Mouse (Mus musculus): Measurements from ENCODE around the gene Pitx2. TPM values are rescaled to one million over a fixed set of nuclear protein-coding genes. Genes with fewer than 3 reads are reported as not detected.
A peak's percentile ranks its signal among the peaks of the same experiment; 100 is the strongest.

Gene Pitx2
- polyA plus RNA-seq, 1 experiment from 2014 or later = 2.6 TPM

DNA sequence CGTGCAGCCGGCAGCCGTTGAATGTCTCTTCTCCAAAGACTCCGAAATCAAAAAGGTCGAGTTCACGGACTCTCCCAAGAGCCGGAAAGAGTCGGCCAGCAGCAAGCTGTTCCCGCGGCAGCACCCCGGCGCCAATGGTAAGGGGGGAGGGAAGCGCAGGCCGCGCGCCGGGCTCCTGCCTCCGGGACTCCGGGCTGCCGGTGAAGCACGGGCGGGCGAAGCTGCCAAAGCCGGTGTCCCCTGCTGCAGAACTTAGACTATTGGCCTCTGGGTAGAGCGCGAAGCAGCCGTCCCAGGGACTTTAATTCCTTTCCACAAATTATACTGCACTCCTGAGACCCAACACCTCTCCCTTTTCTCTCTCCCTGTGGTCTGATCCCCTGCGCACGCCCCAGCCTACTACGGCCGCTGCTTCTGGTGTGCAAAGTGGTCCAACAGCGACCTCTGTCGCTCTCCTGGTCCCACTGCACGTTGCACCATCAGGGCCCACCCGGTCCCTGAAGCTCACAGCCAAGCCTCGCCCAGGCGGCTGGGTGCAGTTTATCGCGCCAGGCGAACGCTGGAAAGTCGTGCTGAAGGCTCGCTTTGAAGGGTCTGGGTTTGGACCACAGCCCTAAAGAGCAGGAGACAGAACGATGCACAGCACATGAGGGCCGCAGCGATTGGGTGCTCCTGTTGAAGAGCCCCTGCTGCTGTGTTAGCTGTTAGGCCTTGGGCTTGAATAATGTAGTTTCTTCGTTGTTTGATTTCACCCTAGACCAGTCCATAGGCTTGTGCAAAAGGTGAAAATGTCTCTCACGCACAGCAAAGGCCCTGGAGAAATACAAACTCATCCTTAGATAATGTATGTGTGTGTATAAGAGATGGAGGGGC is 5.0 kb downstream of the Pitx2 start:
- peak; percentile 96 for ATAC-seq (ENCODE audit: low FRiP score)
- Histone ChIP-seq H3K9ac (peak overlapping the region; percentile 59; the same call in 1 of the 2 replicates), H3K9me3 (no peaks in the 10 kb centered on the region), H3K27me3 (peaks cover 94% of the 10 kb centered on the region), H3K4me2 (peak overlapping the region; percentile 70), H3K27ac (no peak overlapping the region), H3K36me3 (no peaks in the 10 kb centered on the region), H3K4me3 (peak overlapping the region; percentile 42), H3K4me1 (replicated peaks) (peaks cover 23% of the 10 kb centered on the region)
- under 1% methylated on average over 48 of the region's 48 CpGs for WGBS

DNA sequence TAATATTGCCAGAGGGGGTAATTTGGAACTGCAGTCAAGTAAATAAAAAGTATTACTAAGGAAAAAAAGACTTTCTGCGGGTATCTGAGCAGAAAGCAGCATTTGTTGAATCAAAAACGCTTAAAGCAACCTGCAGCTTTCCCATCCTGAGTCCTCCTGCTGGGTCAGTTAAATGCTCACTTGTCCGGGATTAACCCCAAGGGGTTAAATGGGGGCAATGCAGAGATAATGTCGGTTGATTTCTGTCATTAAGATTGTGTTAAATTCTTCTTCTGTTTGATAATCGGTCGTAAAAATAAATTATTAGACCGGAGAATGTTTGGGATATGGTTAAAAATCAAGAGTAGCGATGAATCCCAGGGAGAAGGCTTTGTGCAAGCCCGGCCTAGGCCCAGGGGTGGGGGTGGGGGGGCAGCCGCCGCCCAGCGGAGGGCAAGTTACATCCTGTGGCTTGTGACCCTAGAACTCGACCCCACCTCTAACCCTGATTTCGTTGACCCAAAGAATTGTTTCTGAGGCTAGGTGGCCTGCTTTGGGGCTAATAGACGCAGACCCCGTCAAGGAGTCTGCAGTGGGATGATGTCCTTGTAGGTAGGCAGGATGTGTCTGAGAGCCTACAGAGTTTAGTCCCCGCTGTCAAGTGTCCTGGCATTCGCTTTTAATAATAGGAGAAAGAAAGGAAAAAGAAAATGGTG is 6.0 kb downstream of the Pitx2 start:
- Histone ChIP-seq H3K27ac (no peak overlapping the region), H3K36me3 (no peaks in the 10 kb centered on the region), H3K9me3 (no peaks in the 10 kb centered on the region), H3K27me3 (peaks cover 95% of the 10 kb centered on the region), H3K4me3 (no peak overlapping the region), H3K4me2 (no peak overlapping the region), H3K4me1 (replicated peaks) (peaks cover 17% of the 10 kb centered on the region), H3K9ac (no peak overlapping the region)
- 2% methylated on average over 18 of the region's 18 CpGs for WGBS
- no peak for ATAC-seq (ENCODE audit: low FRiP score)

DNA sequence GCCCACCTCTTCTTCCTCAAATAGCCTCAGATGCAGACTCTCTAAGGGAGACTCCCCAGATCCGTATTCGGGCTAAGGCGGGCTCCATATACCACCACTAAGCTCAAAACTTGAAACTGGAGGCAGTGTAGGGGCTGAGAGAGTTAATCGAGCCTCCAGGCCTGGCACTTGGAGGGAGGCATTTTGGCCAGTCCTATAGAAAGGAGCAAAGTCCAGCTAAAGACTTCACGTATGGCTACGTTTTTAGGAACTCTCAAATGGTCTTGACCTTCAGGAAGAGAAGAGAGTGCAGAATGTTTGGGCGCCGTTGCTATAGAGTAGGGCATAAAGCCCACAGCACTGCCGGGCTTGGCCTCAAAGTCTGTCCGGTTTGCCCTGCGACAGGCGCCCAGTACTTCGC is 7.1 kb downstream of the Pitx2 start:
- no peak for ATAC-seq (ENCODE audit: low FRiP score)
- H3K36me3 ChIP-seq = no peaks in the 10 kb centered on the region
- H3K4me2 ChIP-seq = no peak overlapping the region
- no peak overlapping the region for H3K27ac ChIP-seq
- H3K4me3 ChIP-seq = no peak overlapping the region
- H3K27me3 ChIP-seq = peaks cover 98% of the 10 kb centered on the region
- H3K4me1 ChIP-seq (replicated peaks) = peaks cover 17% of the 10 kb centered on the region
- under 1% methylated on average over 13 of the region's 13 CpGs for WGBS
- no peaks in the 10 kb centered on the region for H3K9me3 ChIP-seq
- H3K9ac ChIP-seq = no peak overlapping the region

DNA sequence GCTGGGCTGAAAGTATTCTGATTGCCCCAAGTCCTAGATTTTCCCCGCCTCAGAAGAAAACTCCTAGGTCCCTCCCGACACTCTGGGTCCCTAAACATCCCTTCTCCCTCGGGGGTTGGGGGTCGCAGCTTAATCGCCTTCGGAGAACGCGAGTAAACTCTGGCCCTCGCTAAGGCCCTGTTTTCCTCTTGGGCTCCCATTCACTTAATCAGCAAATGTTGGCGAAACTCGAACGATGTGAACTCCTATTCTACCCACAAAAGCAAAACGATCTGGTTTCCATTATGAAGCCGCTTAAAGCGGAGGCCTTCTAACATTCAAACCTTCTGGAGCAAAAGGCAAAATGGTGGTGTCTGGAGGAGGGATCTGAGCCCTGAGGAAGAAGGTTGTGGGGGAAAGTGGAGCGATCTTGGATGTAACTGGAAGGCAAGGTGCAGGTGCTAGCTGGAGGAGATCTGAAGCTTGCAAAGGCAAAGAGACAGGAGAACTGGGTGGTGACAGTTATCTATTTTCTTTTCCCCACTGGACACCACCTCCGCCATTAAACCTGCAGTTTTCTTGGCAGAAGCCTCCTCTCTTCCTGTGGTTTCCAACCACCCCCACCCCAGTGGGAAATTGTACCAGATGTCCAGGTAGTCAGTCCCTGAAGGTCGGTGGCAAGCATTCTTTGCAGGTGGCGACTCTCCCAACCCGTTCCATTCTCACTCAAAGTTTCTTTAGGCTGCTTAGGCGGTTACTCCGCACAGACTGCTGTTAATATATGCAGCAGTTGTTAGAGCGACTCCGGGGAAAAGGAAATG is 7.8 kb downstream of the Pitx2 start:
- no peak overlapping the region for H3K9ac ChIP-seq
- no peak overlapping the region for H3K4me2 ChIP-seq
- peaks cover 17% of the 10 kb centered on the region for H3K4me1 ChIP-seq (replicated peaks)
- H3K36me3 ChIP-seq = no peaks in the 10 kb centered on the region
- no peak overlapping the region for H3K4me3 ChIP-seq
- no peaks in the 10 kb centered on the region for H3K9me3 ChIP-seq
- H3K27ac ChIP-seq = no peak overlapping the region
- 1% methylated on average over 24 of the region's 24 CpGs for WGBS
- peaks cover 98% of the 10 kb centered on the region for H3K27me3 ChIP-seq
- no peak for ATAC-seq (ENCODE audit: low FRiP score)

DNA sequence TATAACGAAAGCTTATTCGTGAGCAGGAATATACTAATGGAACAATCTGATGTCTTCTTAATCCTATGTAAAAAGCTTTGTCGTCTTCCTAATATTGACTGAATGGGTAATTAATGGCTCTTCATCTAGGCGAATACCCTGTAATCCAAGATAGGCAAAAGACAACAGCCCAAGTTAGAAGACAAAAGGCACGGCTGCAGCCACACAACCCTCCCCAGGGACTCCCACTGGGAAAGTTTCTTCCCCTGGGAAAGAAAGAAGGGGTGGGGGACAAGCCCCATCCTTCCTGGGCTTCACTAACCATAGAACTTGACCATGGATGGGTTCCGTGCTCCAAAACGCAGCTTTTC is 8.3 kb downstream of the Pitx2 start:
- no peak overlapping the region for H3K9ac ChIP-seq
- H3K36me3 ChIP-seq = no peaks in the 10 kb centered on the region
- no peaks in the 10 kb centered on the region for H3K9me3 ChIP-seq
- peaks cover 98% of the 10 kb centered on the region for H3K27me3 ChIP-seq
- no peak overlapping the region for H3K4me2 ChIP-seq
- no peak for ATAC-seq (ENCODE audit: low FRiP score)
- no peak overlapping the region for H3K27ac ChIP-seq
- peaks cover 13% of the 10 kb centered on the region for H3K4me1 ChIP-seq (replicated peaks)
- 1% methylated on average over 7 of the region's 7 CpGs for WGBS
- H3K4me3 ChIP-seq = no peak overlapping the region

DNA sequence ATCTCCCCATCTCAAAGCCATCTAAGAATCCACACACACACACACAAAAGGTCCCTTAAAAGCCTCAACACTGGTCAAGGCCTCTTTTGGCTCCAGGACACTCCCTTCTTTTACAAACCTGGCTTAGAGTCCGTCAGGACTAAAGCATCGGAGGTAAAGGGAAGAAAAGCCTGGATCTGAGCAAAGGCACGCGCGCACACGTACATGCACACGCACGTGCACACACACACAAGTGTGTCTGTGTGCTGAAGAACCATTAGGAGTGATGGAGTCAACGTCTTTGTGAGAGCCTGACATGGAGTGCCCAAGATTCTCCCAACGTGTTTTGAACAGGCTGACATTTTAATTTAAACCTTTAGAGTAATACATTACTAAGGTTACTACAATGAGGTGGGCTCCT is 8.7 kb downstream of the Pitx2 start:
- Histone ChIP-seq H3K27me3 (peaks cover 98% of the 10 kb centered on the region), H3K4me3 (no peak overlapping the region), H3K9me3 (no peaks in the 10 kb centered on the region), H3K4me2 (no peak overlapping the region), H3K36me3 (no peaks in the 10 kb centered on the region), H3K9ac (no peak overlapping the region), H3K4me1 (replicated peaks) (peaks cover 12% of the 10 kb centered on the region), H3K27ac (no peak overlapping the region)
- WGBS = 3% methylated on average over 10 of the region's 10 CpGs
- no peak for ATAC-seq (ENCODE audit: low FRiP score)

DNA sequence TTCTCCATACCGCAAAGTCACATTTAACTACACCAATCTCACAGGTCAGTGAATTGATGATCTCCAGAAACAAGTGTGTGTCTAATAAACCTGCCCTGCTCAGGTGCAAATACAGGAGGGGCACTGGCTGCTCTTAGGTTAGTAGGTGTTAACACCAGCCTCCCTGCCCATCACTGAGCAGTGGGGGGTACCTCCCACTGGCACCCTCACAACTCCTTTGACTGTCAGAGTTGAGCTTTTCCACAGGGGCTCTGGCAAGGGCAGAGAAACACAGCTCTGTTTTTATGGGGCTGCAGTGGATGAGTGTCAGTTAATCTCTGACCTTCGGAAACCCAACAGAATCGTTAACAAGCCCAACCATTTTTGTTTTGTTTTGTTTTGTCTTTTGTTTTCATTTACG is 9.6 kb downstream of the Pitx2 start:
- peaks cover 16% of the 10 kb centered on the region for H3K4me1 ChIP-seq (replicated peaks)
- H3K9ac ChIP-seq = no peak overlapping the region
- under 1% methylated on average over 4 of the region's 4 CpGs for WGBS
- no peak overlapping the region for H3K27ac ChIP-seq
- no peak overlapping the region for H3K4me2 ChIP-seq
- no peak for ATAC-seq (ENCODE audit: low FRiP score)
- no peaks in the 10 kb centered on the region for H3K9me3 ChIP-seq
- H3K4me3 ChIP-seq = no peak overlapping the region
- H3K27me3 ChIP-seq = peaks cover 98% of the 10 kb centered on the region
- no peaks in the 10 kb centered on the region for H3K36me3 ChIP-seq

DNA sequence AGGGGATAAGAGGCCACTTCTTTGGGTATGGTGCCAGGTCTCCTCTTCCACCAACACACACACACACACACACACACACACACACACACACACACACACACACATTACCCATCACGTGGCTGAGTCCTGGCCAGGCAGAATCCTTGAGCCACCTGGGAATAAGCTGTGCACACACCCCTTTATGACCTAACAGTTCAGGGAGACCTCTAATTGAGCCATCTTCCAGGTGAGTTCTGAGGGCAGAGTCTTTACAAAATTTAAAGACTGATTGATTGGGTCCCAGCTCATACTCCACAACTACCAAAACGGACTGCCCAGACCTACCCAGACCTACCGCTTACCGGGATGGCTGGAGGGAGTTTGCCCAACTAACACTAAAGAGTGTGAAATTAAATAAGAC is 10.1 kb downstream of the Pitx2 start:
- H3K27me3 ChIP-seq = peaks cover 97% of the 10 kb centered on the region
- under 1% methylated on average over 4 of the region's 4 CpGs for WGBS
- no peak for ATAC-seq (ENCODE audit: low FRiP score)
- no peaks in the 10 kb centered on the region for H3K9me3 ChIP-seq
- H3K9ac ChIP-seq = no peak overlapping the region
- no peaks in the 10 kb centered on the region for H3K36me3 ChIP-seq
- H3K4me3 ChIP-seq = no peak overlapping the region
- no peak overlapping the region for H3K4me2 ChIP-seq
- no peak overlapping the region for H3K27ac ChIP-seq
- H3K4me1 ChIP-seq (replicated peaks) = peaks cover 12% of the 10 kb centered on the region

DNA sequence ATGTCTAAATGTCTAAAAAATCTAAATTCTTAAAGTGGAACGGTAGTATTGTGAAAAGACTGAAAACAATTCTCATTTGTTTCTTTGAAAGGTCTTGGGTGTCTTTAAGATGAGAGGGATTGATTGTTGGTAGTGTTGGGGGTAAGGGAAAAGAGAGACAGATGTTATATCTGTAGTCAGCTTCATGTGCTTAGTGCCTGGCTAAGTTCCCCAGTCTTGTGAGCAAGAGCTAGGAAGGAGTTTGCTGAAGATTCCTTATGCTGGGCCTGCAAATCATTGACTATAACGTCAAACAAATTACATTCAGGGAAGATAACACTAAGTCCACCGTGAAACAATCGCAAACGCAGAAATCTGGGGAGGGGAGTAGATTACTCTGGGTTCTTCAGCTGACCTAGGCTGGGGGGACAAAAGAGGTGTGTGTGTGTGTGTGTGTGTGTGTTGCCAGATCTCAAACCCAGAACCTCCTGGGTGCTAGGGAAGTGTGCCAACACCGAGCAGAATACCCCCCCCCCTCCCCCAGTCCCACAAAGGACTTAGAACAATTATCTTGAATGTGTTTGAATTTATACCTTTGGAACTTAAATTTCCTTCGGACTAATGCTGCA is 12.5 kb downstream of the Pitx2 start:
- Histone ChIP-seq H3K36me3 (no peaks in the 10 kb centered on the region), H3K9me3 (no peaks in the 10 kb centered on the region), H3K27me3 (peaks cover 96% of the 10 kb centered on the region), H3K4me1 (replicated peaks) (peaks cover 16% of the 10 kb centered on the region), H3K4me2 (no peak overlapping the region), H3K9ac (no peak overlapping the region), H3K4me3 (no peak overlapping the region), H3K27ac (no peak overlapping the region)
- 2% methylated on average over 7 of the region's 7 CpGs for WGBS
- no peak for ATAC-seq (ENCODE audit: low FRiP score)

DNA sequence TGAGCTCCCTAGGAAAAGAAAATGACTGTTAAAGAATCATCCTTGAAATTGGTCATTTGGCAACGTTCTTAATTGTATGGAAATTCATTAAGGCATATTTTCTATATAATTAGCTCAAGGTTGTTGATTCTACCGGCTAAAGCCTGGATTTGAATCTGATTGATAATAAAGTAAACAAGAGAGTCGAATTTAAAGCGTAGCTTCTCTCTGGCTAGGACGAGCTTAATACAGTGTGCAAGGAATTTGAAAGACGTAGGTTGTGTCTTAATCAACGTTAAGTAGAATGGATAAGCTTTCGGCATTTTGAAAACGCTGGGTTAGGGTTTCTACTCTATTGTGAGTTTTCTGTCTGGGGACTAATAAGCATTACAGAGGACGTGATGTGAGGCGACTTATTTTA is 13.1 kb downstream of the Pitx2 start:
- no peak overlapping the region for H3K9ac ChIP-seq
- no peaks in the 10 kb centered on the region for H3K36me3 ChIP-seq
- peaks cover 96% of the 10 kb centered on the region for H3K27me3 ChIP-seq
- WGBS = 2% methylated on average over 11 of the region's 11 CpGs
- no peak overlapping the region for H3K4me2 ChIP-seq
- ATAC-seq (ENCODE audit: low FRiP score) = no peak
- H3K27ac ChIP-seq = no peak overlapping the region
- no peak overlapping the region for H3K4me3 ChIP-seq
- H3K9me3 ChIP-seq = no peaks in the 10 kb centered on the region
- peaks cover 16% of the 10 kb centered on the region for H3K4me1 ChIP-seq (replicated peaks)

DNA sequence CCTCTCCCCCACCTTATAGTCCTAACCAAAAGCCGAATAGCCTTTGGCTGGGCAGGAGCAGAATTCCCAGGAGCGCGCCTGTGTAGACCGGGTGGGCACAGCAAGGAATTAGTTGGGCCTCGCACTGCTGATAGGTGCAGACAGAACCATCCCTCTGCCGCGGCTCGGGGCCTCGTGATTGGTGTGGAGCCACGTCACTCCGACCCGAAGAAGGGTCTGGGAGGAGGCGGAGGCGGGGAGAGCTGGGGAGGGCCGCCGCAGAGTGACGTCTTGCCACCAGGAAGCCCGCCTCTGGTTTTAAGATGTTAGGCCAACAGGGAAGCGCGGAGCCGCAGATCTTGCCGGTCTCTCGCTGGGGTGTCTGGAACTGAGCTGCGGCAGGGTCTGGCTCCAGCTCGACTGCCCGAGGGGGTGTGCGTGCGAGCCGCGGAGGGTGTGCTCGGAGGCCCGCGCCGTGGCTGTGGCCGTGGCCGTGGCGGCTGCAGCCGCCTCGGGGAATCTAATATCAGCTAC is 14.0 kb downstream of the Pitx2 start:
- Histone ChIP-seq H3K9ac (peak overlapping the region; percentile 35; the same call in 1 of the 2 replicates), H3K4me3 (peak overlapping the region; percentile 43), H3K9me3 (no peaks in the 10 kb centered on the region), H3K4me1 (replicated peaks) (peaks cover 16% of the 10 kb centered on the region), H3K27me3 (peaks cover 96% of the 10 kb centered on the region), H3K27ac (no peak overlapping the region), H3K36me3 (no peaks in the 10 kb centered on the region), H3K4me2 (peak overlapping the region; percentile 62)
- under 1% methylated on average over 39 of the region's 39 CpGs for WGBS
- ATAC-seq (ENCODE audit: low FRiP score) = peak; percentile 91

All from hindbrain, embryonic 13.5 days (tissue).